Mouse (Mus musculus): ENCODE measurements around the gene Plbd2. TPM values are rescaled to one million over a fixed set of nuclear protein-coding genes. Genes with fewer than 3 reads are reported as not detected.

The Plbd2 gene
- polyA plus RNA-seq, 1 experiment from 2014 or later = 37.6 TPM

Other genes with a start within 250 kb of the Plbd2 start
- 20.1 and 24.3 TPM in 2 replicates for gene Lhx5, start 71.9 kb downstream of the Plbd2 start, polyA plus RNA-seq (2015; fragmentation: Nextera tagmentation; extraction: Ambion mirVana)
- gene Sdsl, start 30.8 kb downstream of the Plbd2 start, polyA plus RNA-seq (2015; fragmentation: Nextera tagmentation; extraction: Ambion mirVana) = 8.1 and 9.4 TPM in 2 replicates
- gene Sds, start 27.1 kb downstream of the Plbd2 start, polyA plus RNA-seq (2015; fragmentation: Nextera tagmentation; extraction: Ambion mirVana) = 0.40 and 0.80 TPM in 2 replicates
- 2.3 and 2.7 TPM in 2 replicates for gene Slc8b1, start 7.5 kb upstream of the Plbd2 start, polyA plus RNA-seq (2015; fragmentation: Nextera tagmentation; extraction: Ambion mirVana)
- gene Tpcn1, start 85.0 kb upstream of the Plbd2 start, polyA plus RNA-seq (2015; fragmentation: Nextera tagmentation; extraction: Ambion mirVana) = 15.1 and 17.4 TPM in 2 replicates
- 2.0 and 2.4 TPM in 2 replicates for gene Iqcd, start 85.4 kb upstream of the Plbd2 start, polyA plus RNA-seq (2015; fragmentation: Nextera tagmentation; extraction: Ambion mirVana)
- 29.3 and 33.7 TPM in 2 replicates for gene Rita1, start 109.0 kb upstream of the Plbd2 start, polyA plus RNA-seq (2015; fragmentation: Nextera tagmentation; extraction: Ambion mirVana)
- gene Ddx54, start 109.1 kb upstream of the Plbd2 start, polyA plus RNA-seq (2015; fragmentation: Nextera tagmentation; extraction: Ambion mirVana) = 38.4 and 42.0 TPM in 2 replicates
- gene Cfap73, start 130.6 kb upstream of the Plbd2 start, polyA plus RNA-seq (2015; fragmentation: Nextera tagmentation; extraction: Ambion mirVana) = 0.51 and 0.92 TPM in 2 replicates
- 0.61 and 1.9 TPM in 2 replicates for gene Rasal1, start 145.2 kb upstream of the Plbd2 start, polyA plus RNA-seq (2015; fragmentation: Nextera tagmentation; extraction: Ambion mirVana)
- gene Dtx1, start 208.3 kb upstream of the Plbd2 start, polyA plus RNA-seq (2015; fragmentation: Nextera tagmentation; extraction: Ambion mirVana) = 44.8 and 46.6 TPM in 2 replicates
- 0.19 and 0.43 TPM in 2 replicates for gene Oas2, start 246.2 kb upstream of the Plbd2 start, polyA plus RNA-seq (2015; fragmentation: Nextera tagmentation; extraction: Ambion mirVana)